Mouse (Mus musculus) hindbrain, embryonic 13.5 days (tissue): ENCODE measurements around the gene Gm20388. TPM values are rescaled to one million over a fixed set of nuclear protein-coding genes. Genes with fewer than 3 reads are reported as not detected.

Source experiments
- ATAC-seq: fragments of 200-750 bp; cut with Nextera tagmentation; 2 replicates; pipeline ENCODE4 v1.8.0; 2017; ENCODE audit warnings: moderate TSS enrichment; ENCODE audit not compliant: low FRiP score
- H3K27ac ChIP-seq: fragments of 300-500 bp; sonication (generic); 2 replicates; pipeline ENCODE4 v1.5.1; 2015; ENCODE audit warnings: inconsistent platforms, mild to moderate bottlenecking, moderate library complexity
- H3K27me3 ChIP-seq: fragments of 300-500 bp; sonication (generic); 2 replicates; pipeline ENCODE4 v1.6.1; 2015; ENCODE audit warnings: mild to moderate bottlenecking, inconsistent platforms
- H3K36me3 ChIP-seq: fragments of 300-500 bp; sonication (generic); 2 replicates; pipeline ENCODE4 v1.6.1; 2015; ENCODE audit warnings: mild to moderate bottlenecking, inconsistent platforms
- H3K4me1 ChIP-seq: fragments of 300-500 bp; sonication (generic); replicated peaks from 2 replicates; pipeline ENCODE4 v1.6.1; 2015; ENCODE audit warnings: inconsistent platforms
- H3K4me2 ChIP-seq: fragments of 300-500 bp; sonication (generic); 2 replicates; pipeline ENCODE4 v1.6.1; 2015; ENCODE audit warnings: inconsistent platforms, mild to moderate bottlenecking, moderate library complexity
- H3K4me3 ChIP-seq: fragments of 300-500 bp; sonication (generic); 2 replicates; pipeline ENCODE4 v1.5.1; 2015; ENCODE audit warnings: mild to moderate bottlenecking, inconsistent platforms
- H3K9ac ChIP-seq: fragments of 300-500 bp; sonication (generic); 2 replicates; pipeline ENCODE4 v1.6.1; 2015; ENCODE audit warnings: mild to moderate bottlenecking, inconsistent platforms
- H3K9me3 ChIP-seq: fragments of 300-500 bp; sonication (generic); 2 replicates; pipeline ENCODE4 v1.6.1; 2016; ENCODE audit warnings: inconsistent platforms
- WGBS: fragments of 180-500 bp; shearing (Covaris S2); methylation state at CpG from one replicate; pipeline ENCODE4 v1.1.7; 2015; 5-methylcytosine and 5-hydroxymethylcytosine counted together
- polyA plus RNA-seq: library from polyadenylated mRNA; unstranded; fragments of >200 nt; fragmentation: Nextera tagmentation; extraction: Ambion mirVana; gene quantifications from 2 replicates; pipeline ENCODE4 v1.2.1, GENCODE M21; 2015

Gene Gm20388
- polyA plus RNA-seq, 1 experiment from 2014 or later, result 1.9 TPM

DNA sequence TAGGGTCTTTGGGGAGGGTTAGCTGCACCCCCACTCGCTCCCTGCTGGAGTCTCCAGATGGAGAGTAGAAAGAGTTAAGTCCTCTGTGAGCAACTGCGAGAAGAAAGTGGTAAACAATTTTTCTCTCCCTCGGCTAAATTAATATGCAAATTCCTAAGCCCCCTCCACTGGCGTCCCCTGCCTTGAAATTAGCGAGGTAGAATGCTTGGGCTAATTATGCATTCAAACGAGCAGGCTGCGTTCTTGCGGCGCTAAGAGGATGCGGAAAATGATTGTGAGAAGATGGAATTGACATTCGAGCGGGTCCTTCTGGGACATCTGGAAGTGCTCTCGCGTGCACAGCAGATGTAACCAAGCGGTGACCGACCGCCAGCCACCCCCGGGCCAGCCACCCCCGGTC, 2831.8 kb downstream of the Gm20388 start:
- peak; percentile 10; the same call in 1 of the 2 replicates for ATAC-seq
- peaks cover 100% of the 10 kb centered on the region for H3K4me1 ChIP-seq
- H3K4me2 ChIP-seq, result peak overlapping the region; percentile 34
- no peaks in the 10 kb centered on the region for H3K9me3 ChIP-seq
- peak overlapping the region; percentile 58; the same call in 1 of the 2 replicates for H3K9ac ChIP-seq
- 3% methylated on average over 19 of the region's 19 CpGs for WGBS
- peak overlapping the region; percentile 98 for H3K27ac ChIP-seq
- 0 out of 2 replicates have a peak, but pooled peaks cover 2% of the 10 kb centered on the region for H3K27me3 ChIP-seq
- no peaks in the 10 kb centered on the region for H3K36me3 ChIP-seq
- H3K4me3 ChIP-seq, result no peak overlapping the region

DNA sequence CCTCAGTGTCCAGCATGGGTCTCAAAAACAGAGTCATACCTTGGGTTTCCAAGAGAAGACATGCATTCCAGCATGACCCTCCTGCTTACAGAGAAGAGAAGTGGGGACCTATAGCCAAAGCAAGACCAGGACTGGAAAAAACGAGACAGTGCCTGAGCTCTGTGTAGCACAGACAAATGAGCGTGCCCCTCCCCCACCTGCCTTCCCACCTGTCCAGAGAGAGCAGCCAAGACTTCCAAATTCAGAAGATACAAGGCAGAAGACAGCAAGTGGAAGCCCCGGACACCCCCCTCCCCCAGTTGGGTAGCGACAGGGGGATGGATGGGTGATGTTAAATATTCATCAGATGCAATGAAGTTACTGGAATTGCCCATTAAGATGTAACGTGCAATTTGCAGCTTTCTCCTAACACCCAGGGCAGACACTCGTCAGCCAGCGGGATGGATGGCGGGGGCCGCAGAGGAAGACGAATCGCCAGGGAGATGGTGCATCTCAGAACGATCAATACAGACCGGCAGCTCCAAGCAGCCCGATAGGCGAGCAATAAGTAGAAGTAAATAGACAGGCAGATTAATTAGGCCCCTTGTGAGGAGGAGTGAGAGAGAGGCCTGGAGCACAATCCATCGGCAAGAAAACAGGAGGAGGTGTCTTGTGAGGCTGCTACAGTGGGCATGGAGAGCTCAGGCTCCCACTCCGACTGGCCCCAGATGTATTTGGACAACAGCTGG, 2834.5 kb downstream of the Gm20388 start:
- 0 out of 2 replicates have a peak, but pooled peaks cover 4% of the 10 kb centered on the region for H3K27me3 ChIP-seq
- H3K9ac ChIP-seq, result peak overlapping the region; percentile 49
- H3K4me2 ChIP-seq, result peak overlapping the region; percentile 40
- H3K27ac ChIP-seq, result peak overlapping the region; percentile 98
- H3K36me3 ChIP-seq, result no peaks in the 10 kb centered on the region
- peak; percentile 71 for ATAC-seq
- H3K4me3 ChIP-seq, result no peak overlapping the region; the same call in 1 of the 2 replicates
- peaks cover 98% of the 10 kb centered on the region for H3K4me1 ChIP-seq
- H3K9me3 ChIP-seq, result no peaks in the 10 kb centered on the region
- WGBS, result 13% methylated on average over 17 of the region's 17 CpGs

DNA sequence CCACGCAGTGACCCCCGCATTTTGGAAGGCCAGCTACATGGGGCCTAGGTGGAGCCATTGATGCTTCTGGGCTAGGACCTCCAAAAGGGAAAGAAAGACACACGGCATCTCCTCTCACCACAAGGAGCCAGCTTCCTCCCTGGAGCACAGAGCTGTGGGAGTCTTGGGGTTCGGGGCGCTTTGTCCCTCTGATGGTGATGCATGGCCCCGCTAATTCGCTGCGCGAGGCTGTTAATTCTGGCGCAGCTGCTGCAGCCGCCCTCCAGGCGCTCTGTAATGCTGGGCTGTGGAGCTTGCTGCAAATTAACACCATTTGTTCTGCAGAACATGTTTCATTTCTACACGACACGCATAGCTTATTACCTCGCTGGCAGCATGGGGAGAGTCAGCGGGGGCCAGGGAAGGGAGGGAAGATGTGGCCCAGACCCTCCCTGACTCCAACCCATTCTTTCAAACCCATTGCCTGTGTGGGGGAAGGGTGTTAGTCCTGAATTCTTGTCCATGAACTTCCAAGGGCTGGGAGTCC, 2835.2 kb downstream of the Gm20388 start:
- 0 out of 2 replicates have a peak, but pooled peaks cover 8% of the 10 kb centered on the region for H3K27me3 ChIP-seq
- peak overlapping the region; percentile 40 for H3K4me2 ChIP-seq
- peak overlapping the region; percentile 49 for H3K9ac ChIP-seq
- ATAC-seq, result peak; percentile 78
- 4% methylated on average over 16 of the region's 16 CpGs for WGBS
- peaks cover 98% of the 10 kb centered on the region for H3K4me1 ChIP-seq
- H3K4me3 ChIP-seq, result no peak overlapping the region; the same call in 1 of the 2 replicates
- H3K27ac ChIP-seq, result peak overlapping the region; percentile 98
- H3K9me3 ChIP-seq, result no peaks in the 10 kb centered on the region
- no peaks in the 10 kb centered on the region for H3K36me3 ChIP-seq

DNA sequence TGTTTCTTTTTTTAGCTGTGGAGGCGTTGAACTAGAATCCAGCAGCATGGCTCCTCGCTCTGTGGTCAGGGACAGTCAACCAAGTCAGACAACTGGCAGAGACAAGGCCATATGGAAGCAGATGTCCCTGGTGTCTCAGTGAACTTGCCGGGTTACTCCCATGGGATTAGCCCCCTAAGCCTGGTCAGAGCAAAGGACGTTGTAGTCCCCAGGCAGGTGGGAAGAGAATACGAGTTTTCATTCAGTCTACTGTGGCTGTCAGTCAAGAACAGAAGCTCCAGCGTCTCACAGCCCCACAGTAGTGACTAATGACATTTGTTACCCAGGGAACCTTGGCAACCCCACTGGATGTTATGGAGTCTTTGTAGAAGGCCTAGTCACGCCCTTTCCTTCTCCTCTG, 2835.8 kb downstream of the Gm20388 start:
- WGBS, result 28% methylated on average over 7 of the region's 7 CpGs
- Histone ChIP-seq H3K27me3 (0 out of 2 replicates have a peak, but pooled peaks cover 8% of the 10 kb centered on the region), H3K9me3 (no peaks in the 10 kb centered on the region), H3K9ac (no peak overlapping the region), H3K4me3 (no peak overlapping the region), H3K4me1 (peaks cover 98% of the 10 kb centered on the region), H3K36me3 (no peaks in the 10 kb centered on the region), H3K4me2 (peak overlapping the region; percentile 40), H3K27ac (peak overlapping the region; percentile 98)
- no peak for ATAC-seq

DNA sequence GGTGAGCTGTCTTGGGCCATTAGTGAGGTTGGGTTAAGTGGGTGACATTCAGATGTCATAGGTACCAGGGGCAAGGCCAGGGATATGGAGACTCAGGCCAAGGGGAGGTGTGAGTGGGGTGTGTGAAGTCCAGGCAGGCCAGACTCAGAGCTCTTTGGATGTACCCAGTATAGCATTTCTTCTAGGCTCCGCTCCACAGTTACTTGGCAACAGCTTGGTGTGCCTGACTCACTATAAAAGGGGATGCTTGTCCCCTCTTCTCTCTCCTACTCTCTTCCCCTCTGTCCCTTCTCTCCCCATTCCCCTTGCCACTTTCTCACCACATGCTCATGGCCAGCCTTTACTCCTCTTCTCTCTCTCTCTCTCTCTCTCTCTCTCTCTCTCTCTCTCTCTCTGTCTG, 2837.2 kb downstream of the Gm20388 start:
- Histone ChIP-seq H3K27ac (peak overlapping the region; percentile 98), H3K27me3 (0 out of 2 replicates have a peak, but pooled peaks cover 8% of the 10 kb centered on the region), H3K4me1 (peaks cover 90% of the 10 kb centered on the region), H3K4me3 (no peak overlapping the region), H3K4me2 (no peak overlapping the region), H3K9ac (no peak overlapping the region), H3K9me3 (no peaks in the 10 kb centered on the region), H3K36me3 (no peaks in the 10 kb centered on the region)
- 88% methylated on average over 1 of the region's 1 CpGs for whole genome bisulfite sequencing
- ATAC-seq, result no peak

DNA sequence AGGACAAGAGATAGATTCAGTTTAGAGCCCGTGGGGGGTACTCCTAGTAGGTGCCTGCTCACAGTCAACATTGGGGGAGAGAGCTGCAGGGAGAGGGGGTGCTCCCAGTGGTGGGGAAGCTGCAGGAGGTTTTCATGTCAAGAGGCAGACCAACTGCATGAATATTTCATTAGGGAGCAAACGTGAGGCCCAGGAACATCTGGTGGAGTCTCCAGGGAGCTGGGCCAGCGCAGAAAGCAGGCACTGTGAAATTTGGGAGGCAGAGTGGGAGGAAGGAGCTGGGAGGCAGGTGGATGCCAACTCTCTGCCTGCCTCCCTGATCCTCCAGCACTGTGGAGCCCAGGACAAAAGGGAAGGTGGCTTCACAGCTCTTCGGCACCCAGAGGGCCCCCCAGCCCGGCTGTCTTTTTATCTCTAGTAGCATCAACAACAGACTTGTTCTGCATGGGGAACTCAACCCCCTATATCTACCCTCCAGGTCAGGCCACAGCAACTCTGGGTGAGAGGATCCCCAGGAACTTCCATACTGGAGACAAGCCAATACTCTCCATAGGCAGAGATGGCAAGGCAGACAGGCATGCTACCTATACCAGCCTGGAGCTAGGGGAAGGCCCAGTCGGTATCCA, 2838.8 kb downstream of the Gm20388 start:
- Histone ChIP-seq H3K9me3 (no peaks in the 10 kb centered on the region), H3K4me3 (0 out of 2 replicates have a peak overlapping the region, but pooled peaks have one; percentile 1), H3K27me3 (0 out of 2 replicates have a peak, but pooled peaks cover 12% of the 10 kb centered on the region), H3K9ac (peak overlapping the region; percentile 55; the same call in 1 of the 2 replicates), H3K27ac (peak overlapping the region; percentile 98), H3K4me2 (peak overlapping the region; percentile 41), H3K36me3 (no peaks in the 10 kb centered on the region), H3K4me1 (peaks cover 74% of the 10 kb centered on the region)
- no peak for ATAC-seq
- WGBS, result 46% methylated on average over 6 of the region's 6 CpGs

DNA sequence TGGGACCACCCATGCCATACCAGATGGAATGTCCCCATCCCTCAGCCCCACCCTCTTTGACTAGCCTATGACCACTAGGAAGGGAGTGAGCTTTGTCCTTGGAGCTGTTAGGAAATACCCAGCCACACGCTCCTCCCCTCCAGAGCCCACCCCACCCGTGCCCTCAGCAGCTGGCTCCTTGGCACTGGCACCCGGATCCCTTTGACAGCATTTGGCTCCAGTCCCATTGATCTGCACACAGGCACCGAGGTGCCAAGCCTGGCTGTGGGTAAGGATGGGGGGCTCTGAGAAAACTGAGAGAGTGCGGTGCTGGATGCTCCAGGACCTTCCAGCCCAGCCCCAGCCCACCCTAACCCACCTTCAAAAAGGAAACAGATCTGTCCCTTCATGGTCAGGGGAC, 2840.7 kb downstream of the Gm20388 start:
- 50% methylated on average over 5 of the region's 5 CpGs for WGBS
- no peaks in the 10 kb centered on the region for H3K36me3 ChIP-seq
- H3K27ac ChIP-seq, result peak overlapping the region; percentile 98
- peak overlapping the region; percentile 31 for H3K4me3 ChIP-seq
- H3K27me3 ChIP-seq, result peaks cover 19% of the 10 kb centered on the region; the same call in 1 of the 2 replicates
- ATAC-seq, result peak; percentile 79
- no peaks in the 10 kb centered on the region for H3K9me3 ChIP-seq
- H3K4me1 ChIP-seq, result peaks cover 55% of the 10 kb centered on the region
- H3K4me2 ChIP-seq, result peak overlapping the region; percentile 42
- H3K9ac ChIP-seq, result peak overlapping the region; percentile 55

DNA sequence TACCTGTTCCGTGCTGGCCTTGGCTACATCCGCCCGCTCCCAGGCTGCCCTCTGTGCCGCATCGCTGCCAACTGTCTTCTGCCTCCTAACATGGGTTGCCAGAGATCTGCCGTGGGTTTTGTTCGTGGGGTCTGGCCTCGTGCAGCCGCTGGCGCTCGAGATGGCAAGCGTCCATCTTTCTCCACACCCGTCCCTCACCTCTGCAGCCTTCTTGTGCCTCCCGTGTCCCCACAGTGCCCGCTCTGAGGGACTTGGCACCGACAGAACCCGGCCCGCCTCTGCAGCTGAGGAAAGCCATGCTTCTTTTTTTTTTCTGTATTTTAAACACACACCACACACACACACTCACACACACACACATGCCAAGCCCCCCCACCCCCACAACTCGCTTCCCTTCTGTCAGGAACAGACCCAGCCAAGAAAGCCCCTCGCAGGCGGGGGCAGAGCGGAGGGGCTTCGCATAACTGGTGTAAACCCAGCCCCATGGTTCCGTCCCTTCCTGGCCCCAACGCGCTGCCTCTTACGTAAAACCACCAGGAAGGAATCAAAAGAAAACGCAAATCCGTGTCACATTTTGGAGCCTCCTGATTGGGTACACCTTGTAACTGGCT, 2841.6 kb downstream of the Gm20388 start:
- peak overlapping the region; percentile 55; the same call in 1 of the 2 replicates for H3K9ac ChIP-seq
- no peaks in the 10 kb centered on the region for H3K36me3 ChIP-seq
- H3K27me3 ChIP-seq, result peaks cover 19% of the 10 kb centered on the region; the same call in 1 of the 2 replicates
- H3K4me3 ChIP-seq, result peak overlapping the region; percentile 31
- H3K27ac ChIP-seq, result peak overlapping the region; percentile 98
- WGBS, result 73% methylated on average over 29 of the region's 29 CpGs
- peaks cover 46% of the 10 kb centered on the region for H3K4me1 ChIP-seq
- H3K4me2 ChIP-seq, result peak overlapping the region; percentile 42
- H3K9me3 ChIP-seq, result no peaks in the 10 kb centered on the region
- 0 out of 2 replicates have a peak, but pooled peaks have one; percentile 2 for ATAC-seq

DNA sequence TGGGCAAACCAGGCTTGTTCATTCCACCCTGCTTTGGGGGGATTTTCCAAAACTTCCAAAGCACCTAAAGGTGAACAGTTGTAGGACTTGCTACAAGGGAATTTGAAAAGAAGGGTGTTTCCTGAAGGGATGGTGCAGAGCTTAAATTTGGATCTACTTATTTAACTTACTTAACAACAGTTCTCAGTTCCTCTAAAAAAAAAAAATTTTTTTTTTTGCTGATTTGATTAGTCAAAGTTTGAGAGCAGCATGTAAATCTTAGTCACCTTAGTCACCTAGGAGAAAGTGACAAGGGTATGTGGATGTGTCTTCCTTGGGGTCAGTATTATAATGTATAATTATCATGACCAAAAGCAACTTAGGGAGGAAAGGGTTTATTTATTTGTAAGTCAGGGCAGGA, 2848.0 kb downstream of the Gm20388 start:
- H3K27me3 ChIP-seq, result peaks cover 15% of the 10 kb centered on the region; the same call in 1 of the 2 replicates
- H3K36me3 ChIP-seq, result no peaks in the 10 kb centered on the region
- no peak overlapping the region for H3K4me2 ChIP-seq
- H3K9ac ChIP-seq, result no peak overlapping the region
- no peak overlapping the region for H3K27ac ChIP-seq
- H3K4me3 ChIP-seq, result no peak overlapping the region
- no peaks in the 10 kb centered on the region for H3K9me3 ChIP-seq
- ATAC-seq, result no peak
- peaks cover 33% of the 10 kb centered on the region for H3K4me1 ChIP-seq

DNA sequence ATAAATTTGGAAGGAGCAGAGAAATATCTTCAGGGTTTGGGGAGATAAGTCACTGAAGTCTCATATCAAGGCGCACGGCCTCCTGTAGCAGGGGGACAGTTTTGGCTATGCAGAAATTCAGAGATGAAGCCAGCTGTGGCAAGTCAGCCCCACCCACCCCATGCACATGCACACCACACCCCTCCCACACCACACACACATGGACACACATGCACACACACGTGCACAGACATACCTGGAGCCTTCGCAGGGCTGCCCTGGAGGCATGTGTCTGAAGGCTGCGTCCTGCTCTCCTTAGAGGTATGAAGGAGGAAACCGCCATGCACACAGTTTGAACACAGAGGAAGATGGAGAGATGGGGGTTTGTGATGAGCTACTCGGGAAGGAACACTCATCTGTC, 2849.5 kb downstream of the Gm20388 start:
- 72% methylated on average over 7 of the region's 7 CpGs for WGBS
- 0 out of 2 replicates have a peak overlapping the region, but pooled peaks have one; percentile 3 for H3K27ac ChIP-seq
- H3K4me2 ChIP-seq, result no peak overlapping the region
- H3K4me1 ChIP-seq, result peaks cover 33% of the 10 kb centered on the region
- H3K9me3 ChIP-seq, result no peaks in the 10 kb centered on the region
- H3K36me3 ChIP-seq, result no peaks in the 10 kb centered on the region
- no peak overlapping the region for H3K4me3 ChIP-seq
- H3K27me3 ChIP-seq, result peaks cover 12% of the 10 kb centered on the region; the same call in 1 of the 2 replicates
- no peak for ATAC-seq
- 0 out of 2 replicates have a peak overlapping the region, but pooled peaks have one; percentile 35 for H3K9ac ChIP-seq

DNA sequence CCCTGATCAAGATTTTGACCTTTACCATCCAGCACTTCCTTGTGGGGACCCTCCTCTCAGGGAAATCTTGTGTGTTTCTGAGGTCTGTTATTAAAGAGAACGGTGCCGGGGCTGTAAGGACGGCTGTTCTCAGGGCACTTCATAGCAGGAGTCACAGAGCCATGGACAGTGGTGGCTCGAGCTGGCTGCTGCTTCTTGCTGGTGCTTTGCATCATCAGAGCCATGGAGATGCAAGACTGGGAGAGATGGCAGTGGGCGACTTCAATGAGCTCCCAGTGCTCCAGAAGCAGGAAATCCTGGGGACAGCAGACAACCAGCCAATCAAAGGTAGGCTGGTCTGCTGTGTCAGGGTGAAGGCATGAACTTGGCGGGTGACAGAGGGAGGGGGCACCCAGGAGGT, 2850.5 kb downstream of the Gm20388 start:
- Histone ChIP-seq H3K4me2 (no peak overlapping the region), H3K9ac (no peak overlapping the region), H3K36me3 (no peaks in the 10 kb centered on the region), H3K27ac (no peak overlapping the region), H3K4me3 (no peak overlapping the region), H3K9me3 (no peaks in the 10 kb centered on the region), H3K27me3 (peaks cover 10% of the 10 kb centered on the region; the same call in 1 of the 2 replicates), H3K4me1 (peaks cover 33% of the 10 kb centered on the region)
- no peak for ATAC-seq
- 79% methylated on average over 6 of the region's 6 CpGs for WGBS
